Mouse (Mus musculus) lung, postnatal 0 days (tissue): ENCODE data around the gene Ddx25. TPM values are rescaled to one million over a fixed set of nuclear protein-coding genes. Genes with fewer than 3 reads are reported as not detected.

Experiments
- ATAC-seq: fragments of 200-750 bp; cut with Nextera tagmentation; 2 replicates; pipeline ENCODE4 v1.8.0; 2017; ENCODE audit warnings: moderate library complexity
- DNase-seq: peaks from one replicate; pipeline ENCODE4 v3.0.0-alpha.2; 2016; ENCODE audit warnings: low spot score
- H3K27ac ChIP-seq: fragments of 300-500 bp; sonication (generic); 2 replicates; pipeline ENCODE4 v1.5.1; 2014; ENCODE audit warnings: antibody characterized with exemption, mild to moderate bottlenecking, low read length, mixed read lengths
- H3K27me3 ChIP-seq: fragments of 300-500 bp; sonication (generic); replicated peaks from 2 replicates; pipeline ENCODE4 v1.6.1; 2014; ENCODE audit warnings: low read length, mixed read lengths; ENCODE audit not compliant: insufficient read depth
- H3K36me3 ChIP-seq: fragments of 300-500 bp; sonication (generic); 2 replicates; pipeline ENCODE4 v1.6.1; 2014; ENCODE audit warnings: low read length, mixed read lengths; ENCODE audit not compliant: insufficient read depth
- H3K4me1 ChIP-seq: fragments of 300-500 bp; sonication (generic); 2 replicates; pipeline ENCODE4 v1.6.1; 2014; ENCODE audit warnings: antibody characterized with exemption, low read depth, low read length, mixed read lengths; ENCODE audit not compliant: insufficient read depth
- H3K4me2 ChIP-seq: fragments of 300-500 bp; sonication (generic); replicated peaks from 2 replicates; pipeline ENCODE4 v1.6.1; 2014; ENCODE audit warnings: low read depth, mild to moderate bottlenecking, low read length, moderate library complexity, mixed read lengths
- H3K4me3 ChIP-seq: fragments of 300-500 bp; sonication (generic); 2 replicates; pipeline ENCODE4 v1.5.1; 2014; ENCODE audit warnings: low read depth, low read length
- H3K9ac ChIP-seq: fragments of 300-500 bp; sonication (generic); replicated peaks from 2 replicates; pipeline ENCODE4 v1.6.1; 2014; ENCODE audit warnings: low read depth, mild to moderate bottlenecking
- H3K9me3 ChIP-seq: fragments of 300-500 bp; sonication (generic); 2 replicates; pipeline ENCODE4 v1.6.1; 2016; ENCODE audit warnings: low read length, mixed read lengths
- CTCF ChIP-seq: IDR thresholded peaks from 2 replicates; pipeline ENCODE4 v1.5.1; 2016; ENCODE audit warnings: antibody characterized with exemption, mild to moderate bottlenecking
- EP300 ChIP-seq: IDR thresholded peaks from 2 replicates; pipeline ENCODE4 v1.6.1; 2016; ENCODE audit warnings: antibody characterized with exemption, mild to moderate bottlenecking, control low read depth
- WGBS: fragments of 180-500 bp; shearing (Covaris S2); extraction: QIAGEN DNeasy Blood & Tissue Kit; methylation state at CpG from one replicate; pipeline ENCODE4 v1.1.7; 2014; 5-methylcytosine and 5-hydroxymethylcytosine counted together
- polyA plus RNA-seq: library from polyadenylated mRNA; unstranded; fragments of >200 nt; fragmentation: Nextera tagmentation; extraction: Ambion mirVana; gene quantifications from 2 replicates; pipeline ENCODE4 v1.2.1, GENCODE M21; 2015

Gene Ddx25
- polyA plus RNA-seq, 1 experiment from 2014 or later: 0.07 TPM

- no peak overlapping the region for H3K4me3 ChIP-seq
- 89% methylated on average over 4 of the region's 4 CpGs for WGBS
- no peaks in the 10 kb centered on the region for H3K9me3 ChIP-seq
- H3K4me2 ChIP-seq: no peak overlapping the region
- ATAC-seq: no peak
- H3K27ac ChIP-seq: no peak overlapping the region
- no peaks in the 10 kb centered on the region for H3K27me3 ChIP-seq
- DNase-seq: no peak
- no peak overlapping the region for H3K9ac ChIP-seq
- no peaks in the 10 kb centered on the region for H3K36me3 ChIP-seq
- TF ChIP-seq EP300 (no peak), CTCF (no peak)
- no peaks in the 10 kb centered on the region for H3K4me1 ChIP-seq
Observed at GRCm38 (mm10) chr9:35513900-35514299, 44.4 kb downstream of the Ddx25 start.

- H3K9me3 ChIP-seq: no peaks in the 10 kb centered on the region
- H3K4me2 ChIP-seq: no peak overlapping the region
- no peak overlapping the region for H3K9ac ChIP-seq
- 39% methylated on average over 8 of the region's 8 CpGs for WGBS
- no peak overlapping the region for H3K4me3 ChIP-seq
- no peaks in the 10 kb centered on the region for H3K27me3 ChIP-seq
- H3K27ac ChIP-seq: no peak overlapping the region
- peak; percentile 72 for DNase-seq
- no peaks in the 10 kb centered on the region for H3K4me1 ChIP-seq
- ATAC-seq: peak; percentile 77
- H3K36me3 ChIP-seq: no peaks in the 10 kb centered on the region
- TF ChIP-seq CTCF (no peak), EP300 (no peak)
Observed at GRCm38 (mm10) chr9:35508234-35508633, 50.1 kb downstream of the Ddx25 start.

- Histone ChIP-seq H3K9me3 (no peaks in the 10 kb centered on the region), H3K4me1 (no peaks in the 10 kb centered on the region), H3K36me3 (no peaks in the 10 kb centered on the region), H3K27me3 (no peaks in the 10 kb centered on the region), H3K4me3 (no peak overlapping the region), H3K4me2 (no peak overlapping the region), H3K9ac (no peak overlapping the region), H3K27ac (no peak overlapping the region)
- TF ChIP-seq EP300 (no peak), CTCF (no peak)
- 93% methylated on average over 10 of the region's 10 CpGs for WGBS
- ATAC-seq: no peak
- DNase-seq: no peak
Observed at GRCm38 (mm10) chr9:35502361-35503000, 55.8 kb downstream of the Ddx25 start.

GRCm38 (mm10) chr9:35499946-35500345, 58.4 kb downstream of the Ddx25 start:
- Histone ChIP-seq H3K27me3 (no peaks in the 10 kb centered on the region), H3K36me3 (no peaks in the 10 kb centered on the region), H3K9me3 (no peaks in the 10 kb centered on the region), H3K27ac (no peak overlapping the region), H3K4me2 (no peak overlapping the region), H3K9ac (no peak overlapping the region), H3K4me3 (no peak overlapping the region), H3K4me1 (no peaks in the 10 kb centered on the region)
- no peak for ATAC-seq
- DNase-seq: no peak
- TF ChIP-seq CTCF: no peak
- TF ChIP-seq EP300: no peak
- WGBS: 74% methylated on average over 6 of the region's 6 CpGs

GRCm38 (mm10) chr9:35495471-35495870, 62.9 kb downstream of the Ddx25 start:
- no peak overlapping the region for H3K4me3 ChIP-seq
- 62% methylated on average over 3 of the region's 3 CpGs for WGBS
- no peak for ATAC-seq
- no peaks in the 10 kb centered on the region for H3K9me3 ChIP-seq
- H3K9ac ChIP-seq: no peak overlapping the region
- no peaks in the 10 kb centered on the region for H3K27me3 ChIP-seq
- no peak for DNase-seq
- TF ChIP-seq CTCF: no peak
- TF ChIP-seq EP300: no peak
- no peak overlapping the region for H3K4me2 ChIP-seq
- H3K36me3 ChIP-seq: no peaks in the 10 kb centered on the region
- H3K4me1 ChIP-seq: no peaks in the 10 kb centered on the region
- H3K27ac ChIP-seq: no peak overlapping the region

- no peaks in the 10 kb centered on the region for H3K27me3 ChIP-seq
- WGBS: 59% methylated on average over 4 of the region's 4 CpGs
- DNase-seq (no peak), ATAC-seq (no peak)
- H3K4me2 ChIP-seq: no peak overlapping the region
- no peak overlapping the region for H3K9ac ChIP-seq
- H3K36me3 ChIP-seq: no peaks in the 10 kb centered on the region
- H3K27ac ChIP-seq: no peak overlapping the region
- no peak overlapping the region for H3K4me3 ChIP-seq
- TF ChIP-seq EP300 (no peak), CTCF (no peak)
- H3K9me3 ChIP-seq: no peaks in the 10 kb centered on the region
- no peaks in the 10 kb centered on the region for H3K4me1 ChIP-seq
Observed at GRCm38 (mm10) chr9:35494937-35495336, 63.4 kb downstream of the Ddx25 start.

GRCm38 (mm10) chr9:35493733-35494092, 64.6 kb downstream of the Ddx25 start:
- ATAC-seq (no peak), DNase-seq (no peak)
- Histone ChIP-seq H3K4me3 (no peak overlapping the region), H3K9ac (no peak overlapping the region), H3K9me3 (no peaks in the 10 kb centered on the region), H3K4me1 (no peaks in the 10 kb centered on the region), H3K27me3 (no peaks in the 10 kb centered on the region), H3K4me2 (no peak overlapping the region), H3K36me3 (no peaks in the 10 kb centered on the region), H3K27ac (no peak overlapping the region)
- 52% methylated on average over 4 of the region's 4 CpGs for WGBS
- TF ChIP-seq EP300 (no peak), CTCF (no peak)
